Mouse (Mus musculus): Measurements from ENCODE around the gene Osbpl3.
"Not testable (repeated sequence)": the region's sequence is repeated elsewhere in the genome, so short reads cannot be mapped to it uniquely, and the experiment has no call there.

The Osbpl3 gene

GRCm38 (mm10) chr6:50455102-50455828 is 736 bp downstream of the Osbpl3 start:
- DNase-seq (ENCODE audit: extremely low spot score, low read depth, low spot score): no peak

GRCm38 (mm10) chr6:50453651-50454050 is 2.4 kb downstream of the Osbpl3 start:
- no peak for DNase-seq (ENCODE audit: extremely low spot score, low read depth, low spot score)

GRCm38 (mm10) chr6:50452220-50452619 is 3.8 kb downstream of the Osbpl3 start:
- DNase-seq (ENCODE audit: extremely low spot score, low read depth, low spot score): no peak

- no peak for DNase-seq (ENCODE audit: extremely low spot score, low read depth, low spot score)
Observed at GRCm38 (mm10) chr6:50445616-50446015, 10.4 kb downstream of the Osbpl3 start.

GRCm38 (mm10) chr6:50440966-50441862 is 14.8 kb downstream of the Osbpl3 start:
- DNase-seq (ENCODE audit: extremely low spot score, low read depth, low spot score): no peak

GRCm38 (mm10) chr6:50440197-50440596 is 15.8 kb downstream of the Osbpl3 start:
- DNase-seq (ENCODE audit: extremely low spot score, low read depth, low spot score): no peak

GRCm38 (mm10) chr6:50438900-50439299 is 17.1 kb downstream of the Osbpl3 start:
- DNase-seq (ENCODE audit: extremely low spot score, low read depth, low spot score): not testable (repeated sequence)

GRCm38 (mm10) chr6:50437815-50438214 is 18.2 kb downstream of the Osbpl3 start:
- no peak for DNase-seq (ENCODE audit: extremely low spot score, low read depth, low spot score)

GRCm38 (mm10) chr6:50436661-50437060 is 19.3 kb downstream of the Osbpl3 start:
- DNase-seq (ENCODE audit: extremely low spot score, low read depth, low spot score): no peak

- no peak for DNase-seq (ENCODE audit: extremely low spot score, low read depth, low spot score)
Observed at GRCm38 (mm10) chr6:50432491-50432890, 23.5 kb downstream of the Osbpl3 start.

- no peak for DNase-seq (ENCODE audit: extremely low spot score, low read depth, low spot score)
Observed at GRCm38 (mm10) chr6:50429299-50429698, 26.7 kb downstream of the Osbpl3 start.

- no peak for DNase-seq (ENCODE audit: extremely low spot score, low read depth, low spot score)
Observed at GRCm38 (mm10) chr6:50427051-50427732, 28.8 kb downstream of the Osbpl3 start.

GRCm38 (mm10) chr6:50426571-50426970 is 29.4 kb downstream of the Osbpl3 start:
- no peak for DNase-seq (ENCODE audit: extremely low spot score, low read depth, low spot score)

GRCm38 (mm10) chr6:50424271-50424670 is 31.7 kb downstream of the Osbpl3 start:
- no peak for DNase-seq (ENCODE audit: extremely low spot score, low read depth, low spot score)

- no peak for DNase-seq (ENCODE audit: extremely low spot score, low read depth, low spot score)
Observed at GRCm38 (mm10) chr6:50420413-50420812, 35.6 kb downstream of the Osbpl3 start.

- no peak for DNase-seq (ENCODE audit: extremely low spot score, low read depth, low spot score)
Observed at GRCm38 (mm10) chr6:50419518-50420290, 36.3 kb downstream of the Osbpl3 start.

- no peak for DNase-seq (ENCODE audit: extremely low spot score, low read depth, low spot score)
Observed at GRCm38 (mm10) chr6:50418951-50419350, 37.0 kb downstream of the Osbpl3 start.

GRCm38 (mm10) chr6:50416854-50417253 is 39.1 kb downstream of the Osbpl3 start:
- no peak for DNase-seq (ENCODE audit: extremely low spot score, low read depth, low spot score)

GRCm38 (mm10) chr6:50415431-50415830 is 40.6 kb downstream of the Osbpl3 start:
- no peak for DNase-seq (ENCODE audit: extremely low spot score, low read depth, low spot score)

- DNase-seq (ENCODE audit: extremely low spot score, low read depth, low spot score): no peak
Observed at GRCm38 (mm10) chr6:50414547-50414946, 41.5 kb downstream of the Osbpl3 start.

GRCm38 (mm10) chr6:50413381-50413780 is 42.6 kb downstream of the Osbpl3 start:
- no peak for DNase-seq (ENCODE audit: extremely low spot score, low read depth, low spot score)

Measured in hindlimb bud, embryonic 11.5 days (tissue).